Mouse (Mus musculus) liver, embryonic 13.5 days (tissue): ENCODE measurements around the gene 0610012G03Rik. TPM values are rescaled to one million over a fixed set of nuclear protein-coding genes. Genes with fewer than 3 reads are reported as not detected.
"Not testable (repeated sequence)": the region's sequence is repeated elsewhere in the genome, so short reads cannot be mapped to it uniquely, and the experiment has no call there.

Experiments
- ATAC-seq: fragments of 200-750 bp; cut with Nextera tagmentation; 2 replicates; pipeline ENCODE4 v1.8.0; 2017; ENCODE audit warnings: low read depth, mild to moderate bottlenecking, moderate number of reproducible peaks, moderate library complexity
- DNase-seq: peaks from one replicate; pipeline ENCODE4 v3.0.0; 2022
- H3K27ac ChIP-seq: fragments of 300-500 bp; sonication (generic); 2 replicates; pipeline ENCODE4 v1.5.1; 2015; ENCODE audit warnings: moderate library complexity, mild to moderate bottlenecking, inconsistent platforms
- H3K27me3 ChIP-seq: fragments of 300-500 bp; sonication (generic); 2 replicates; pipeline ENCODE4 v1.6.1; 2015; ENCODE audit warnings: mild to moderate bottlenecking, inconsistent platforms
- H3K36me3 ChIP-seq: fragments of 300-500 bp; sonication (generic); 2 replicates; pipeline ENCODE4 v1.6.1; 2015; ENCODE audit warnings: mild to moderate bottlenecking, inconsistent platforms
- H3K4me1 ChIP-seq: fragments of 300-500 bp; sonication (generic); replicated peaks from 2 replicates; pipeline ENCODE4 v1.6.1; 2015; ENCODE audit warnings: inconsistent platforms
- H3K4me2 ChIP-seq: fragments of 300-500 bp; sonication (generic); 2 replicates; pipeline ENCODE4 v1.6.1; 2015; ENCODE audit warnings: inconsistent platforms, mild to moderate bottlenecking, moderate library complexity
- H3K4me3 ChIP-seq: fragments of 300-500 bp; sonication (generic); replicated peaks from 2 replicates; pipeline ENCODE4 v1.5.1; 2015; ENCODE audit warnings: mild to moderate bottlenecking, inconsistent platforms
- H3K9ac ChIP-seq: fragments of 300-500 bp; sonication (generic); 2 replicates; pipeline ENCODE4 v1.6.1; 2015; ENCODE audit warnings: mild to moderate bottlenecking, inconsistent platforms
- H3K9me3 ChIP-seq: fragments of 300-500 bp; sonication (generic); replicated peaks from 2 replicates; pipeline ENCODE4 v1.6.1; 2016; ENCODE audit warnings: inconsistent platforms
- WGBS: fragments of 180-500 bp; shearing (Covaris S2); methylation state at CpG from one replicate; pipeline ENCODE4 v1.1.7; 2015; ENCODE audit not compliant: insufficient replicate concordance; 5-methylcytosine and 5-hydroxymethylcytosine counted together
- polyA plus RNA-seq: library from polyadenylated mRNA; unstranded; fragments of >200 nt; fragmentation: Nextera tagmentation; extraction: Ambion mirVana; gene quantifications from 2 replicates; pipeline ENCODE4 v1.2.1, GENCODE M21; 2015

The 0610012G03Rik gene
- 42.6 and 49.1 TPM in 2 replicates for polyA plus RNA-seq

GRCm38 (mm10) chr16:31948345-31948774 is at the start of gene 0610012G03Rik, which contains the start of gene Ncbp2:
Gene 0610012G03Rik, minus strand, starts transcription at chr16:31948494.
Gene Ncbp2, plus strand, starts transcription at chr16:31948513.
- DNase-seq (peak; percentile 88), ATAC-seq (peak; percentile 88)
- WGBS, result under 1% methylated on average over 53 of the region's 55 CpGs
- peaks cover 27% of the 10 kb centered on the region for H3K36me3 ChIP-seq
- peak within 1 kb of the TSS; percentile 96 for H3K4me3 ChIP-seq
- H3K27me3 ChIP-seq, result no peaks in the 10 kb centered on the region
- H3K4me1 ChIP-seq, result peaks cover 48% of the 10 kb centered on the region
- peak within 1 kb of the TSS; percentile 92 for H3K9ac ChIP-seq
- no peaks in the 10 kb centered on the region for H3K9me3 ChIP-seq
- H3K27ac ChIP-seq, result peak within 1 kb of the TSS; percentile 83
- peak within 1 kb of the TSS; percentile 82 for H3K4me2 ChIP-seq

DNA sequence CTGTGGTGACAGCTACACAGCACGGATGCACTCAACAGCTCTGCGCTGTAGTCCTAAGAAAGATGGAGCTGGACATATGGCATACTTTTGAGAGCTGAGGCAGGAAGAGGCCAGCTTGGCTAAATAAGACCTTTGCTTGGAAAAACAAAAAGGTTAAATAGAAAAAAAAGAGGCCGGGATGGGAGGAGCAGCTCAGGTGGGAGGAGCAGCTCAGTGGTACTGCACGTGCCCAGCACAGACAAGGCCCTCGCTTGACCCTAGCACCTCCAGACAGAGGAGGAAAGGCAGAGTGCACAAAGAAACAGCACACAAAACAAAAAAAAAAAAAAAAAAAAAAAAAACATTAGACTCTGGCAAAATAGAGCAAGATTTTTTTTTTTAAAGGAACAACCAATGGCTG is 48.1 kb upstream of the 0610012G03Rik start:
- ATAC-seq (no peak), DNase-seq (no peak)
- WGBS, result 72% methylated on average over 5 of the region's 5 CpGs
- peaks cover 28% of the 10 kb centered on the region for H3K36me3 ChIP-seq
- peaks cover 11% of the 10 kb centered on the region for H3K4me1 ChIP-seq
- H3K9ac ChIP-seq, result no peak overlapping the region
- no peak overlapping the region for H3K4me3 ChIP-seq
- H3K27me3 ChIP-seq, result no peaks in the 10 kb centered on the region
- H3K9me3 ChIP-seq, result no peaks in the 10 kb centered on the region
- H3K4me2 ChIP-seq, result no peak overlapping the region
- H3K27ac ChIP-seq, result no peak overlapping the region

- Histone ChIP-seq H3K36me3 (peaks cover 37% of the 10 kb centered on the region), H3K4me1 (0 out of 2 replicates have a peak, but pooled peaks cover 3% of the 10 kb centered on the region), H3K27ac (no peak overlapping the region), H3K4me3 (no peak overlapping the region), H3K9ac (no peak overlapping the region), H3K4me2 (no peak overlapping the region), H3K27me3 (no peaks in the 10 kb centered on the region), H3K9me3 (no peaks in the 10 kb centered on the region)
- no peak for ATAC-seq
- DNase-seq, result no peak
These were observed 45.7 kb upstream of the 0610012G03Rik start for GRCm38 (mm10) chr16:31993946-31994345.

GRCm38 (mm10) chr16:31993195-31993594 is 44.9 kb upstream of the 0610012G03Rik start:
- no peak for ATAC-seq
- H3K27ac ChIP-seq, result no peak overlapping the region; the same call in 1 of the 2 replicates

GRCm38 (mm10) chr16:31992039-31992438 is 43.7 kb upstream of the 0610012G03Rik start:
- no peak overlapping the region for H3K4me2 ChIP-seq
- DNase-seq (no peak), ATAC-seq (no peak)
- peaks cover 55% of the 10 kb centered on the region for H3K36me3 ChIP-seq
- WGBS, result 43% methylated on average over 1 of the region's 1 CpGs
- H3K9me3 ChIP-seq, result no peaks in the 10 kb centered on the region
- H3K4me3 ChIP-seq, result no peak overlapping the region
- no peak overlapping the region for H3K9ac ChIP-seq
- H3K27me3 ChIP-seq, result no peaks in the 10 kb centered on the region
- H3K4me1 ChIP-seq, result no peaks in the 10 kb centered on the region
- H3K27ac ChIP-seq, result no peak overlapping the region

More at GRCm38 (mm10) chr16:31993195-31993594, 44.9 kb upstream of the 0610012G03Rik start:
- Histone ChIP-seq H3K36me3 (peaks cover 45% of the 10 kb centered on the region), H3K4me2 (no peak overlapping the region), H3K9ac (no peak overlapping the region), H3K4me3 (no peak overlapping the region), H3K9me3 (no peaks in the 10 kb centered on the region), H3K4me1 (no peaks in the 10 kb centered on the region), H3K27me3 (no peaks in the 10 kb centered on the region)
- no peak for DNase-seq
- 89% methylated on average over 4 of the region's 4 CpGs for WGBS

GRCm38 (mm10) chr16:31980946-31981345 is 32.7 kb upstream of the 0610012G03Rik start:
- Histone ChIP-seq H3K9me3 (no peaks in the 10 kb centered on the region), H3K27me3 (no peaks in the 10 kb centered on the region), H3K27ac (no peak overlapping the region), H3K4me2 (no peak overlapping the region), H3K9ac (no peak overlapping the region), H3K4me3 (no peak overlapping the region), H3K4me1 (no peaks in the 10 kb centered on the region), H3K36me3 (peaks cover 35% of the 10 kb centered on the region)
- 66% methylated on average over 5 of the region's 5 CpGs for WGBS
- DNase-seq (no peak), ATAC-seq (no peak)

GRCm38 (mm10) chr16:31979501-31979900 is 31.2 kb upstream of the 0610012G03Rik start:
- Histone ChIP-seq H3K9ac (no peak overlapping the region), H3K36me3 (peaks cover 35% of the 10 kb centered on the region), H3K27me3 (no peaks in the 10 kb centered on the region), H3K4me3 (no peak overlapping the region), H3K27ac (no peak overlapping the region), H3K9me3 (no peaks in the 10 kb centered on the region), H3K4me2 (no peak overlapping the region), H3K4me1 (no peaks in the 10 kb centered on the region)
- ATAC-seq (no peak), DNase-seq (no peak)
- 79% methylated on average over 3 of the region's 3 CpGs for WGBS

DNA sequence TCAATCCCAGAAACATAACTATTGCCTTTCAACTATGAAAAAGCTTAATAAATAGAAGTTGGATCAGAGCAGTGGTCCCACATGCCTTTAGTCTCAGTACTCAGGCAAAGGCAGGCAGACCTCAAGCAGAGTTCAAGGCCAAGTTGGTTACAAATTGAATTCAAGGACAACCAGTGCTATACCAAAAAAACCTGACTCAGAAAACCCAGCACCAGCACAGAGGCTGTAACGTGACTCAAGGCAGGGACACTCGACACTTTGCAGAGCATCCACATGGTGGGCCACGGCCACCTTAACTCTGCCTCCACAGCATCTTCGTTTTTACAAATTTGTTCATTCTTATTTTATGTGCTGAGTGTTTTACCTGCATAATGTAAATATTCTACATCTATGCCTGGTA is 27.0 kb upstream of the 0610012G03Rik start:
- H3K36me3 ChIP-seq, result peaks cover 42% of the 10 kb centered on the region
- no peak overlapping the region for H3K9ac ChIP-seq
- no peak overlapping the region for H3K4me3 ChIP-seq
- no peaks in the 10 kb centered on the region for H3K27me3 ChIP-seq
- no peak overlapping the region for H3K27ac ChIP-seq
- no peak overlapping the region for H3K4me2 ChIP-seq
- ATAC-seq (no peak), DNase-seq (no peak)
- no peaks in the 10 kb centered on the region for H3K9me3 ChIP-seq
- 76% methylated on average over 4 of the region's 4 CpGs for WGBS
- no peaks in the 10 kb centered on the region for H3K4me1 ChIP-seq

DNA sequence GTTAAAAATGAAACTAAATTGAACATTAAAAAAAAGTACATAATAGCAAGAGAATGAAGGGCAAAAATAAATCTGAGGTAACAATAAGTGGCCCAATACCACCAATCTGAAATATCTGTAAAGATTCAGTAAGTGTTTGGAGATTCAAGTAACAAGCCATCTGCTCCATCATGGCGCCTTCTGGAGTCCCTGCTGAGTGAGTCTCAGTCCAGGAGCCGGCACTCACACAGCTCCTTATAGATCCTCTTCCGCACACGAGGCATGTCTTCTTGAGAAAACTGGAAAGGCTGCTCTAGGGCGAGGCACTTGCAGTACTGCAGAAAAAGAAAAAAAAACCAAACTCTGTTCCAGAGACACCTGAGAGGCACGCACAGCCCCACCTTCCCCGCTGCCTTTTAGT is 14.9 kb upstream of the 0610012G03Rik start:
- Histone ChIP-seq H3K9ac (no peak overlapping the region), H3K27me3 (no peaks in the 10 kb centered on the region), H3K4me2 (no peak overlapping the region), H3K36me3 (peaks cover 75% of the 10 kb centered on the region), H3K9me3 (no peaks in the 10 kb centered on the region), H3K4me3 (no peak overlapping the region), H3K4me1 (no peaks in the 10 kb centered on the region), H3K27ac (no peak overlapping the region)
- 85% methylated on average over 7 of the region's 7 CpGs for WGBS
- DNase-seq (no peak), ATAC-seq (no peak)

- peaks cover 48% of the 10 kb centered on the region for H3K4me1 ChIP-seq
- peak overlapping the region; percentile 82 for H3K4me2 ChIP-seq
- peak; percentile 62; the same call in 1 of the 2 replicates for ATAC-seq
- H3K9ac ChIP-seq, result peak overlapping the region; percentile 92
- peak overlapping the region; percentile 96 for H3K4me3 ChIP-seq
- no peaks in the 10 kb centered on the region for H3K27me3 ChIP-seq
- no peaks in the 10 kb centered on the region for H3K9me3 ChIP-seq
- H3K36me3 ChIP-seq, result peaks cover 27% of the 10 kb centered on the region
- under 1% methylated on average over 38 of the region's 38 CpGs for WGBS
- H3K27ac ChIP-seq, result peak overlapping the region; percentile 83
- no peak for DNase-seq
These were observed 385 bp downstream of the 0610012G03Rik start for GRCm38 (mm10) chr16:31947901-31948316.

DNA sequence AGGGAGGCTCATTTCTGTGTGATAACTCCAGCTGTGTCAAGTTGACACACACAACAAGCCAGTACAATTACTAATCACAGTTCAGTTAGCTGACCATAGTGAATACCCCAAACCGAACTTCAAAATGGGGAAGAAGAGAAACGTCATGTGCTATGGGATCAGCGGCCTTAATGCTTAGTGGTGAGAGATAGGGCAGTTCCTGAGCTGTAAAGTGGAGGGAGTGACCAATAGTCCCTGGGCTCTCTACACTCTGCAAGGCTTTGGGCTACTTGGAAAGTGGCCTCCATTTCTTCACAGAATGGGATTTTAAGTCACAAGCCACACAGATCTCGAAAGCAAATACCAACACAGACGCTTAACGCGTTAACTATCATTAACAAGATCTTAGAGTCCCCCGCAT is 961 bp downstream of the 0610012G03Rik start:
- peak overlapping the region; percentile 82 for H3K4me2 ChIP-seq
- H3K27ac ChIP-seq, result peak overlapping the region; percentile 83
- H3K4me3 ChIP-seq, result peak overlapping the region; percentile 96
- H3K9me3 ChIP-seq, result no peaks in the 10 kb centered on the region
- DNase-seq (no peak), ATAC-seq (no peak)
- peak overlapping the region; percentile 92 for H3K9ac ChIP-seq
- 6% methylated on average over 8 of the region's 8 CpGs for WGBS
- H3K27me3 ChIP-seq, result no peaks in the 10 kb centered on the region
- H3K36me3 ChIP-seq, result peaks cover 27% of the 10 kb centered on the region
- H3K4me1 ChIP-seq, result peaks cover 48% of the 10 kb centered on the region

- 76% methylated on average over 6 of the region's 6 CpGs for WGBS
- H3K27me3 ChIP-seq, DNase-seq: not testable (repeated sequence)
These were observed 2.3 kb downstream of the 0610012G03Rik start for GRCm38 (mm10) chr16:31945986-31946385.

More at GRCm38 (mm10) chr16:31945986-31946385, 2.3 kb downstream of the 0610012G03Rik start:
- Histone ChIP-seq H3K4me1 (peaks cover 48% of the 10 kb centered on the region), H3K36me3 (peaks cover 16% of the 10 kb centered on the region; the same call in 1 of the 2 replicates), H3K4me3 (0 out of 2 replicates have a peak overlapping the region, but pooled peaks have one; percentile 96), H3K4me2 (0 out of 2 replicates have a peak overlapping the region, but pooled peaks have one; percentile 82)
- H3K27ac ChIP-seq, H3K9me3 ChIP-seq, H3K9ac ChIP-seq, ATAC-seq: not testable (repeated sequence)
